Mouse (Mus musculus) intestine, embryonic 14.5 days (tissue): ENCODE results near the gene Tbxas1. TPM values are rescaled to one million over a fixed set of nuclear protein-coding genes. Genes with fewer than 3 reads are reported as not detected.

ENCODE experiments used
- ATAC-seq: fragments of 200-750 bp; cut with Nextera tagmentation; replicated peaks from 2 replicates; pipeline ENCODE4 v1.8.0; 2017; ENCODE audit warnings: low read depth, moderate number of reproducible peaks, moderate TSS enrichment, moderate library complexity; ENCODE audit not compliant: low FRiP score, low TSS enrichment
- DNase-seq: peaks from one replicate; pipeline ENCODE4 v3.0.0-alpha.2; 2018; ENCODE audit warnings: low spot score
- H3K27ac ChIP-seq: fragments of 300-500 bp; sonication (generic); 2 replicates; pipeline ENCODE4 v1.5.1; 2014; ENCODE audit warnings: low read depth, mild to moderate bottlenecking, control low read depth
- H3K27me3 ChIP-seq: fragments of 300-500 bp; sonication (generic); replicated peaks from 2 replicates; pipeline ENCODE4 v1.6.1; 2014; ENCODE audit warnings: low read length, control low read depth; ENCODE audit not compliant: control insufficient read depth, insufficient read depth
- H3K36me3 ChIP-seq: fragments of 300-500 bp; sonication (generic); 2 replicates; pipeline ENCODE4 v1.6.1; 2014; ENCODE audit warnings: low read length, control low read depth; ENCODE audit not compliant: control insufficient read depth, insufficient read depth
- H3K4me1 ChIP-seq: fragments of 300-500 bp; sonication (generic); replicated peaks from 2 replicates; pipeline ENCODE4 v1.6.1; 2014; ENCODE audit warnings: low read length, control low read depth, mixed read lengths; ENCODE audit not compliant: control insufficient read depth, insufficient read depth
- H3K4me2 ChIP-seq: fragments of 300-500 bp; sonication (generic); 2 replicates; pipeline ENCODE4 v1.6.1; 2014; ENCODE audit warnings: low read length
- H3K4me3 ChIP-seq: fragments of 300-500 bp; sonication (generic); 2 replicates; pipeline ENCODE4 v1.5.1; 2014; ENCODE audit warnings: low read depth, low read length, control low read depth, mixed read lengths
- H3K9ac ChIP-seq: fragments of 300-500 bp; sonication (generic); 2 replicates; pipeline ENCODE4 v1.6.1; 2014; ENCODE audit warnings: mild to moderate bottlenecking, low read length
- H3K9me3 ChIP-seq: fragments of 300-500 bp; sonication (generic); 2 replicates; pipeline ENCODE4 v1.6.1; 2016; ENCODE audit warnings: low read length, control low read depth; ENCODE audit not compliant: control insufficient read depth
- WGBS: fragments of 180-500 bp; shearing (Covaris S2); extraction: QIAGEN DNeasy Blood & Tissue Kit; methylation state at CpG from one replicate; pipeline ENCODE4 v1.1.7; 2014; 5-methylcytosine and 5-hydroxymethylcytosine counted together
- polyA plus RNA-seq: library from polyadenylated mRNA; unstranded; fragments of >200 nt; fragmentation: Nextera tagmentation; extraction: Ambion mirVana; gene quantifications from 2 replicates; pipeline ENCODE4 v1.2.1, GENCODE M21; 2014

Tbxas1 gene
- polyA plus RNA-seq, 1 experiment from 2014 or later: 2.1 TPM

- peaks cover 22% of the 10 kb centered on the region for H3K4me1 ChIP-seq
- no peak overlapping the region for H3K9ac ChIP-seq
- no peak for ATAC-seq
- 47% methylated on average over 7 of the region's 7 CpGs for WGBS
- no peaks in the 10 kb centered on the region for H3K36me3 ChIP-seq
- H3K9me3 ChIP-seq: no peaks in the 10 kb centered on the region
- no peak overlapping the region for H3K4me3 ChIP-seq
- no peak overlapping the region for H3K27ac ChIP-seq
- no peak overlapping the region for H3K4me2 ChIP-seq
- DNase-seq: no peak
- H3K27me3 ChIP-seq: no peaks in the 10 kb centered on the region
These were observed 180.6 kb downstream of the Tbxas1 start for GRCm38 (mm10) chr6:39055831-39056261.

GRCm38 (mm10) chr6:39057161-39057560 is 182.0 kb downstream of the Tbxas1 start:
- DNase-seq (no peak), ATAC-seq (no peak)
- H3K4me2 ChIP-seq: no peak overlapping the region
- no peaks in the 10 kb centered on the region for H3K27me3 ChIP-seq
- H3K27ac ChIP-seq: no peak overlapping the region
- no peaks in the 10 kb centered on the region for H3K36me3 ChIP-seq
- no peak overlapping the region for H3K9ac ChIP-seq
- H3K4me1 ChIP-seq: peaks cover 25% of the 10 kb centered on the region
- H3K9me3 ChIP-seq: no peaks in the 10 kb centered on the region
- H3K4me3 ChIP-seq: no peak overlapping the region
- 66% methylated on average over 1 of the region's 1 CpGs for WGBS

- ATAC-seq (no peak), DNase-seq (no peak)
- no peaks in the 10 kb centered on the region for H3K27me3 ChIP-seq
- no peak overlapping the region for H3K27ac ChIP-seq
- H3K9ac ChIP-seq: no peak overlapping the region
- no peaks in the 10 kb centered on the region for H3K36me3 ChIP-seq
- no peak overlapping the region for H3K4me2 ChIP-seq
- WGBS: 45% methylated on average over 3 of the region's 3 CpGs
- H3K9me3 ChIP-seq: no peaks in the 10 kb centered on the region
- H3K4me1 ChIP-seq: peaks cover 25% of the 10 kb centered on the region
- H3K4me3 ChIP-seq: no peak overlapping the region
These were observed 183.2 kb downstream of the Tbxas1 start for GRCm38 (mm10) chr6:39058389-39058788.

DNA sequence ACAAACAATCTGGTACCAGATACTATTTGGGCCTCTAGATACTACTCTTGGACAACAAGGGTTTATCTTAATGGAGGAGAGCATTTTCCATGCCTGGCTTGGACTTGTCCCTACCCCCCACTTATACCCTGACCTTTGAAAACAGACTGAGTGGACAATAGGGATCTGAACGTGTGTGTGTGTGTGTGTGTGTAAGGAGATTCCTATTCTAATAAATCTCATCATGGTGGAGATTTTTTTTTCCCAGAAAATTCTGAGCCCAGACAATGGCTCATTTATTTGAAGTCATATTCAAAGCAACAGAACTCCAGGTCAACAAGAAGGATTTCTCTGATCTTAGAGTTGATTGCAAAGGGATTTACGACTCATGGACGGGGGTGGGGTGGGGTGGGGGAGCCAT is 183.7 kb downstream of the Tbxas1 start:
- no peak for ATAC-seq
- Histone ChIP-seq H3K4me1 (peaks cover 25% of the 10 kb centered on the region), H3K36me3 (no peaks in the 10 kb centered on the region), H3K9me3 (no peaks in the 10 kb centered on the region), H3K4me3 (no peak overlapping the region), H3K27me3 (no peaks in the 10 kb centered on the region), H3K4me2 (no peak overlapping the region), H3K27ac (no peak overlapping the region; the same call in 1 of the 2 replicates), H3K9ac (no peak overlapping the region)
- no peak for DNase-seq
- WGBS: 16% methylated on average over 3 of the region's 3 CpGs

DNA sequence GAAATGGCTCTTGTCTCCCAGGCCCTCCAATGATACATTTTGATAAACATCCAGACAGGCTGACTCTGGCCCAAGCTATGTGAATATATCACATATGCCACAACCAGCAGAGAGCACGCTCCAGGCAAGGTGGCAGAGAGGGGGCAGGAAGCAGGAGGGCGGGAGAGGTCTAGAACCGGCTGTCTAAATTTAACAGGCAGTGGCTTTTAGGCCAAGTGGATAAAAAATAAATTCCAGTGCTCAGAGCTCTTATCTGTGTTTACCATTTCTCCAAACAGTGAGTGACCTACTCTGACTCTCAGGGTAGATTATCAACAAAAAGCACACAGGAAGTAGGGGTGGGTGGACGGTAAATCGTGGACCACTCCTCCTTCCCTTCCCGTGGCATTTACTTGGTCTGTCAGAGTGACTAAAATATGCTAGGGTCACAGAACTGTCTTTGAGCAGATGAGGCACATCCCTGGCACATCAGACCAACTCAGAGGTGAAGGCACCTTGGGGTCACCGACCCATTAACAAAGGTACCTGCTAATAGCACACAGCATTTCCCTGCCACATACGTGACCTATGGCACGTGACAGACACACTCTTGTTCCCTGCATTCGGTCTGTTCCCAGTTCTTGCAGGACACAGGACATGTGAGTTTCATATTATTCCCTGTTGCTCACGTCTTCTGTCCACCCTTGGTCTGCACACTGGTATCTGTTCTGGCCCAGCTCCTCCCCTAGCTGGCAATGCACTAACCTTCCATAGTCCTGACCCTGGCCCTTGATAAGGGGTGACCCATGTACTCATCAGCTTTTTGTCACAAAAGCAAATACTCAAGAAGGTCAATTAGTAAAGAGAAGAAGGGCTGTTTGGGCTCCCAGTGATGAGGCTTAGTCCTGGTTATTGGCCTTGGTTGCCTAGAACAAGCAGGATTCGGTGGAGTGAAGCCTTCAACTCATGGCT is 184.6 kb downstream of the Tbxas1 start:
- peak overlapping the region; percentile 18; the same call in 1 of the 2 replicates for H3K27ac ChIP-seq
- ATAC-seq: peak; percentile 30; the same call in 1 of the 2 replicates
- WGBS: 26% methylated on average over 12 of the region's 12 CpGs

DNA sequence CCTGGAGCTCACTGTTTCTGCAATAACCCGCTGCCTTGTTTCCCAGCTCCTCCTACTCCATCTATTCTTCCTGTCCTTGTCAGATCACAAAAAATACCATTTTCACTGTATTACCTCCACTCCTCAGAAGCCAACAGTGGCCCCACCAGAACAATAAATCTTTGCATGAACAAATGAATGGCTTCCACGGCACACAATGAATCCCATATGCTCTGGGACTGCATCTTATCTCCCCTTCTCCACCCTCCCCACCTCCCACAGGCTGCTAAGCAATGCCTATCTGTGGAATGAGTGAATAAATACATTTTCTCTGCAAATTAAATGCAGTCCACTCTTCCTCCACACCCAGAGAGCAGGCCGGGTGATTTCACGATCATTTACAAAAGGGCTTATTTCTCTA is 186.0 kb downstream of the Tbxas1 start:
- H3K4me1 ChIP-seq: peaks cover 23% of the 10 kb centered on the region
- no peak overlapping the region for H3K27ac ChIP-seq
- no peak overlapping the region for H3K4me2 ChIP-seq
- ATAC-seq: no peak
- no peak overlapping the region for H3K9ac ChIP-seq
- no peaks in the 10 kb centered on the region for H3K36me3 ChIP-seq
- WGBS: 28% methylated on average over 4 of the region's 4 CpGs
- no peak overlapping the region for H3K4me3 ChIP-seq
- no peaks in the 10 kb centered on the region for H3K9me3 ChIP-seq
- H3K27me3 ChIP-seq: no peaks in the 10 kb centered on the region
- DNase-seq: no peak

More for the DNA sequence above, 184.6 kb downstream of the Tbxas1 start:
- H3K36me3 ChIP-seq: no peaks in the 10 kb centered on the region
- H3K4me2 ChIP-seq: no peak overlapping the region
- peaks cover 25% of the 10 kb centered on the region for H3K4me1 ChIP-seq
- no peak for DNase-seq
- H3K27me3 ChIP-seq: no peaks in the 10 kb centered on the region
- no peaks in the 10 kb centered on the region for H3K9me3 ChIP-seq
- no peak overlapping the region for H3K4me3 ChIP-seq
- no peak overlapping the region for H3K9ac ChIP-seq

- ATAC-seq (no peak), DNase-seq (no peak)
These were observed 188.3 kb downstream of the Tbxas1 start for GRCm38 (mm10) chr6:39063541-39063940.

GRCm38 (mm10) chr6:39066935-39067578 is 191.9 kb downstream of the Tbxas1 start:
- peak; percentile 92 for DNase-seq
- Histone ChIP-seq H3K9ac (no peak overlapping the region), H3K27ac (no peak overlapping the region), H3K36me3 (no peaks in the 10 kb centered on the region), H3K9me3 (no peaks in the 10 kb centered on the region), H3K4me1 (no peaks in the 10 kb centered on the region), H3K27me3 (no peaks in the 10 kb centered on the region), H3K4me3 (no peak overlapping the region), H3K4me2 (no peak overlapping the region)
- WGBS: 48% methylated on average over 12 of the region's 12 CpGs
- peak; percentile 66; the same call in 1 of the 2 replicates for ATAC-seq

More at GRCm38 (mm10) chr6:39063541-39063940, 188.3 kb downstream of the Tbxas1 start:
- no peaks in the 10 kb centered on the region for H3K27me3 ChIP-seq
- no peak overlapping the region for H3K27ac ChIP-seq
- 61% methylated on average over 2 of the region's 2 CpGs for WGBS
- H3K4me3 ChIP-seq: no peak overlapping the region
- no peaks in the 10 kb centered on the region for H3K9me3 ChIP-seq
- no peaks in the 10 kb centered on the region for H3K36me3 ChIP-seq
- H3K4me2 ChIP-seq: no peak overlapping the region
- no peak overlapping the region for H3K9ac ChIP-seq
- H3K4me1 ChIP-seq: peaks cover 23% of the 10 kb centered on the region
